In the genomic region with DNA sequence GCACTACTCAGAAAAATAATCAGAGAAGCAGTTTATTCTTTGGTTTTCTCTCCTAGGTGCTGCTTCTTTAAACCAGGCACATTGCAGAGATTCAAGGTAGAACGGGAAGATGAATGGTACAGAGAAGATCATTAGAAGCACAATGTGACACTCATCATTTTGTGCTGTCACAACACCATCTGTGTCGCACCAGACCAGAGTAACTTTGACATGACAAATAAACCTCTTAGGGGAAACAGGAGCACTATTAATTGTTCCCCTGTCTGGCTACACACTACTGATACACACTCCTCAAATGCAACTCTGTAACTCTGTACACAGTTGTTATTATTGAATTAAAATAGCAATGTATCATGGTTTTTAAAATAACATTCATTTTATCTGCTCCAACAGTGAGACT, we compare ENCODE assay signal across 29 mouse cellular contexts.
DNase-seq lines count a peak whose midpoint lies in the region; ATAC-seq and TF ChIP-seq lines count a peak whose summit lies in the region.
"Had no signal": no experiment of that assay in that cellular context is flagged by ENCODE, and none has a peak within 500 bp of the region (broad histone marks: within the 10 kb centered on the region; RNA-seq: fewer than 3 reads in every experiment).

No protein-coding gene starts in this region.

- no peak overlapping the region for H3K4me2 ChIP-seq in forebrain, embryonic 15.5 days (replicated peaks)
- no peak overlapping the region for H3K4me2 ChIP-seq in forebrain, postnatal 0 days (ENCODE audit: low read depth)
- no peak overlapping the region for H3K4me2 ChIP-seq in hindbrain, embryonic 13.5 days
- H3K4me2 ChIP-seq in hindbrain, embryonic 16.5 days (ENCODE audit: low read length), result no peak overlapping the region
- H3K4me2 ChIP-seq: embryonic facial prominence, embryonic 12.5 days; embryonic facial prominence, embryonic 15.5 days; forebrain, embryonic 12.5 days; heart, embryonic 12.5 days; heart, embryonic 15.5 days; hindbrain, embryonic 15.5 days had no signal

- no peak overlapping the region for H3K27ac ChIP-seq in forebrain, embryonic 15.5 days (replicated peaks)
- no peak overlapping the region for H3K27ac ChIP-seq in forebrain, postnatal 0 days (ENCODE audit: low read depth, low read length)
- no peak overlapping the region for H3K27ac ChIP-seq in hindbrain, embryonic 13.5 days
- no peak overlapping the region for H3K27ac ChIP-seq in hindbrain, embryonic 10.5 days
- H3K27ac ChIP-seq in hindbrain, embryonic 16.5 days (ENCODE audit: low read depth, low read length), result no peak overlapping the region
- H3K27ac ChIP-seq: embryonic facial prominence, embryonic 12.5 days; embryonic facial prominence, embryonic 15.5 days; forebrain, embryonic 12.5 days; heart, embryonic 15.5 days; hindbrain, embryonic 15.5 days had no signal

- WGBS in forebrain, embryonic 15.5 days, result 42% methylated on average over 2 of the region's 2 CpGs
- 47% methylated on average over 2 of the region's 2 CpGs for WGBS in forebrain, postnatal 0 days
- 48% methylated on average over 2 of the region's 2 CpGs for WGBS in hindbrain, embryonic 13.5 days
- WGBS in hindbrain, embryonic 10.5 days, result 84% methylated on average over 2 of the region's 2 CpGs
- WGBS in hindbrain, embryonic 16.5 days, result 59% methylated on average over 2 of the region's 2 CpGs

- DNase-seq in forebrain, postnatal 0 days, result no peak
- DNase-seq in hindbrain, embryonic 10.5 days (ENCODE audit: low spot score), result no peak
- DNase-seq in frontal cortex, postnatal 36 days (ENCODE audit: low spot score in 2 of 2), result no peak
- DNase-seq: adrenal gland, postnatal 10 days; adrenal gland, postnatal 36 days; B cell, adult 2 months; cerebellum, adult 11 months; cerebellum, adult 2 months; cerebellum, adult 9-11 months; cerebellum, postnatal 25 days; gastrocnemius, postnatal 25 days; heart, adult 18-20 months; heart, postnatal 10 days; heart, postnatal 36 days; kidney, adult 18-20 months had no signal

- no peaks in the 10 kb centered on the region for H3K9me3 ChIP-seq in forebrain, embryonic 15.5 days
- no peaks in the 10 kb centered on the region for H3K9me3 ChIP-seq in forebrain, postnatal 0 days (ENCODE audit: low read length)
- no peaks in the 10 kb centered on the region for H3K9me3 ChIP-seq in hindbrain, embryonic 13.5 days
- H3K9me3 ChIP-seq in hindbrain, embryonic 10.5 days, result no peaks in the 10 kb centered on the region
- no peaks in the 10 kb centered on the region for H3K9me3 ChIP-seq in hindbrain, embryonic 16.5 days (ENCODE audit: control insufficient read depth, low read length)
- H3K9me3 ChIP-seq: embryonic facial prominence, embryonic 12.5 days; embryonic facial prominence, embryonic 15.5 days; forebrain, embryonic 12.5 days; G1E; heart, embryonic 12.5 days; heart, embryonic 15.5 days; hindbrain, embryonic 15.5 days had no signal

- no peak overlapping the region for H3K9ac ChIP-seq in forebrain, embryonic 15.5 days (replicated peaks)
- no peak overlapping the region for H3K9ac ChIP-seq in forebrain, postnatal 0 days
- H3K9ac ChIP-seq in hindbrain, embryonic 13.5 days, result no peak overlapping the region
- H3K9ac ChIP-seq in hindbrain, embryonic 16.5 days (ENCODE audit: low read depth, low read length), result no peak overlapping the region
- H3K9ac ChIP-seq: embryonic facial prominence, embryonic 12.5 days; embryonic facial prominence, embryonic 15.5 days; forebrain, embryonic 12.5 days; heart, embryonic 12.5 days; heart, embryonic 15.5 days; hindbrain, embryonic 15.5 days had no signal

- no peak overlapping the region for H3K4me3 ChIP-seq in forebrain, embryonic 15.5 days
- no peak overlapping the region for H3K4me3 ChIP-seq in forebrain, postnatal 0 days (ENCODE audit: low read depth, low read length)
- H3K4me3 ChIP-seq in hindbrain, embryonic 13.5 days, result no peak overlapping the region
- H3K4me3 ChIP-seq in hindbrain, embryonic 10.5 days, result no peak overlapping the region
- H3K4me3 ChIP-seq in hindbrain, embryonic 16.5 days (ENCODE audit: low read length), result no peak overlapping the region
- H3K4me3 ChIP-seq: embryonic facial prominence, embryonic 12.5 days; embryonic facial prominence, embryonic 15.5 days; forebrain, embryonic 12.5 days; heart, embryonic 12.5 days; heart, embryonic 15.5 days; hindbrain, embryonic 15.5 days had no signal

- no peaks in the 10 kb centered on the region for H3K27me3 ChIP-seq in forebrain, embryonic 15.5 days
- H3K27me3 ChIP-seq in forebrain, postnatal 0 days (ENCODE audit: insufficient read depth, low read length), result no peaks in the 10 kb centered on the region
- no peaks in the 10 kb centered on the region for H3K27me3 ChIP-seq in hindbrain, embryonic 13.5 days
- H3K27me3 ChIP-seq in hindbrain, embryonic 10.5 days (ENCODE audit: insufficient read depth, poor library complexity, severe bottlenecking), result no peaks in the 10 kb centered on the region
- H3K27me3 ChIP-seq in hindbrain, embryonic 16.5 days (replicated peaks; ENCODE audit: control insufficient read depth, insufficient read depth, low read length), result no peaks in the 10 kb centered on the region
- H3K27me3 ChIP-seq: CH12.LX; embryonic facial prominence, embryonic 12.5 days; embryonic facial prominence, embryonic 15.5 days; forebrain, embryonic 12.5 days; heart, embryonic 12.5 days; heart, embryonic 15.5 days; hindbrain, embryonic 15.5 days had no signal

- no peaks in the 10 kb centered on the region for H3K36me3 ChIP-seq in forebrain, embryonic 15.5 days
- no peaks in the 10 kb centered on the region for H3K36me3 ChIP-seq in forebrain, postnatal 0 days (ENCODE audit: insufficient read depth)
- H3K36me3 ChIP-seq in hindbrain, embryonic 13.5 days, result no peaks in the 10 kb centered on the region
- no peaks in the 10 kb centered on the region for H3K36me3 ChIP-seq in hindbrain, embryonic 10.5 days
- H3K36me3 ChIP-seq in hindbrain, embryonic 16.5 days (ENCODE audit: control insufficient read depth, insufficient read depth, low read length), result no peaks in the 10 kb centered on the region
- H3K36me3 ChIP-seq: embryonic facial prominence, embryonic 12.5 days; embryonic facial prominence, embryonic 15.5 days; forebrain, embryonic 12.5 days; G1E; heart, embryonic 12.5 days; heart, embryonic 15.5 days; hindbrain, embryonic 15.5 days had no signal

- peaks cover 13% of the 10 kb centered on the region for H3K4me1 ChIP-seq in forebrain, embryonic 15.5 days
- peaks cover 9% of the 10 kb centered on the region; the same call in 1 of the 2 replicates for H3K4me1 ChIP-seq in forebrain, postnatal 0 days (ENCODE audit: insufficient read depth)
- no peaks in the 10 kb centered on the region for H3K4me1 ChIP-seq in hindbrain, embryonic 13.5 days (replicated peaks)
- no peaks in the 10 kb centered on the region for H3K4me1 ChIP-seq in hindbrain, embryonic 10.5 days (replicated peaks)
- H3K4me1 ChIP-seq in hindbrain, embryonic 16.5 days (ENCODE audit: control insufficient read depth, insufficient read depth, low read depth, low read length), result no peaks in the 10 kb centered on the region
- H3K4me1 ChIP-seq: embryonic facial prominence, embryonic 12.5 days; embryonic facial prominence, embryonic 15.5 days; forebrain, embryonic 12.5 days; heart, embryonic 15.5 days had no signal

- ATAC-seq in forebrain, embryonic 15.5 days (replicated peaks), result peak; percentile 69; the same call in 1 of the 2 replicates
- ATAC-seq in forebrain, postnatal 0 days, result no peak
- ATAC-seq in hindbrain, embryonic 13.5 days (ENCODE audit: low FRiP score), result peak; percentile 57
- peak; percentile 34; the same call in 1 of the 2 replicates for ATAC-seq in hindbrain, embryonic 16.5 days
- ATAC-seq: inflammation-experienced regulatory T-cells, adult 6 months; intestine, embryonic 16.5 days; Patski had no signal

- TF ChIP-seq CTCF in forebrain, postnatal 0 days (IDR thresholded peaks at IDR 0.05; ENCODE audit: low read depth), result no peak
